Mouse (Mus musculus) CH12.LX (cell line): Measurements from ENCODE around the gene Pnpla6. TPM values are rescaled to one million over a fixed set of nuclear protein-coding genes. Genes with fewer than 3 reads are reported as not detected.
A peak's percentile ranks its signal among the peaks of the same experiment; 100 is the strongest.

Source experiments
- DNase-seq: peaks from one replicate; pipeline ENCODE4 v3.0.0-alpha.2; 2013; ENCODE audit errors: extremely low read depth
- H3K27ac ChIP-seq: 2 replicates; pipeline ENCODE4 v1.5.1; 2012; ENCODE audit warnings: low read depth, mild to moderate bottlenecking, control low read depth, moderate library complexity; ENCODE audit not compliant: insufficient read depth
- H3K27me3 ChIP-seq: replicated peaks from 2 replicates; pipeline ENCODE3; 2012; ENCODE audit warnings: inconsistent platforms
- H3K36me3 ChIP-seq, 2 experiments: replicated peaks in 1 of 2; 2 replicates each; pipeline versions ENCODE3 to v1.6.1; 2012; ENCODE audit warnings: inconsistent platforms in 1 of 2, low read length in 1 of 2, mild to moderate bottlenecking in 1 of 2, mixed read lengths in 1 of 2, moderate library complexity in 1 of 2; ENCODE audit not compliant: control insufficient read depth in 1 of 2, insufficient read depth in 1 of 2
- H3K4me1 ChIP-seq, 2 experiments: 2 replicates each; pipeline ENCODE4 v1.6.1; 2012; ENCODE audit warnings: inconsistent platforms in 1 of 2, moderate library complexity in 1 of 2; ENCODE audit not compliant: insufficient read depth in 2 of 2, control insufficient read depth in 1 of 2
- H3K4me2 ChIP-seq: 2 replicates; pipeline ENCODE4 v1.6.1; 2012; ENCODE audit warnings: low read depth, mild to moderate bottlenecking, control low read depth; ENCODE audit not compliant: poor library complexity, insufficient read depth, severe bottlenecking
- H3K4me3 ChIP-seq, 3 experiments: fragments of 150-350 bp in 1 of 3; sonication (generic) in 1 of 3; replicated peaks in 1 of 3; 2 replicates each; pipeline versions ENCODE3 to v1.5.1; 2011 to 2012; ENCODE audit warnings: low read depth in 2 of 3, low read length in 2 of 3, mild to moderate bottlenecking in 2 of 3, moderate library complexity in 2 of 3, control low read depth in 1 of 3, improper control_type of control experiment in 1 of 3, inconsistent platforms in 1 of 3, mixed read lengths in 1 of 3; ENCODE audit not compliant: poor library complexity in 1 of 3
- H3K79me2 ChIP-seq: replicated peaks from 2 replicates; pipeline ENCODE4 v1.6.1; 2012; ENCODE audit warnings: mild to moderate bottlenecking, moderate library complexity; ENCODE audit not compliant: control insufficient read depth, poor library complexity, insufficient read depth, severe bottlenecking; ENCODE audit errors: extremely low read depth
- H3K9ac ChIP-seq: 2 replicates; pipeline ENCODE4 v1.6.1; 2012; ENCODE audit warnings: low read depth, mild to moderate bottlenecking, control low read depth, moderate library complexity; ENCODE audit not compliant: insufficient read depth
- H3K9me3 ChIP-seq: replicated peaks from 2 replicates; pipeline ENCODE3; 2012; ENCODE audit warnings: low read length, inconsistent platforms, mixed read lengths
- BHLHE40 ChIP-seq: IDR thresholded peaks from 2 replicates; pipeline ENCODE4 v1.6.1; 2011; ENCODE audit warnings: mild to moderate bottlenecking, low read depth, low read length, improper control_type of control experiment
- CHD2 ChIP-seq: IDR thresholded peaks from 2 replicates; pipeline ENCODE4 v1.6.1; 2011; ENCODE audit warnings: low read length, improper control_type of control experiment
- CTCF ChIP-seq, 2 experiments: IDR thresholded peaks in 1 of 2; conservative IDR thresholded peaks in 1 of 2; 2 replicates each; pipeline ENCODE4 v1.5.1; 2011 to 2012; ENCODE audit warnings: low read depth in 2 of 2, low read length in 2 of 2, improper control_type of control experiment in 1 of 2, inconsistent platforms in 1 of 2, mild to moderate bottlenecking in 1 of 2, moderate library complexity in 1 of 2
- E2F4 ChIP-seq: IDR thresholded peaks from 2 replicates; pipeline ENCODE4 v1.6.1; 2011; ENCODE audit warnings: low read depth, low read length, improper control_type of control experiment; ENCODE audit not compliant: insufficient replicate concordance
- ETS1 ChIP-seq: conservative IDR thresholded peaks from 2 replicates; pipeline ENCODE4 v1.6.1; 2012; ENCODE audit warnings: low read depth, mild to moderate bottlenecking, inconsistent platforms, low read length, improper control_type of control experiment, moderate library complexity
- GABPA ChIP-seq: IDR thresholded peaks from 2 replicates; pipeline ENCODE4 v1.6.1; 2012; ENCODE audit warnings: low read depth, low read length, improper control_type of control experiment, inconsistent platforms; ENCODE audit not compliant: insufficient replicate concordance
- HCFC1 ChIP-seq: IDR thresholded peaks from 2 replicates; pipeline ENCODE4 v1.6.1; 2012; ENCODE audit warnings: low read depth, mild to moderate bottlenecking, inconsistent platforms, low read length, improper control_type of control experiment
- IRF4 ChIP-seq: IDR thresholded peaks from 2 replicates; pipeline ENCODE4 v1.6.1; 2014; ENCODE audit warnings: low read depth, mild to moderate bottlenecking, inconsistent platforms, low read length, improper control_type of control experiment
- JUN ChIP-seq: IDR thresholded peaks from 2 replicates; pipeline ENCODE4 v1.6.1; 2011; ENCODE audit warnings: low read depth, mild to moderate bottlenecking, low read length, improper control_type of control experiment, moderate library complexity; ENCODE audit not compliant: insufficient read depth
- KAT2A ChIP-seq: IDR thresholded peaks from 2 replicates; pipeline ENCODE4 v1.6.1; 2012; ENCODE audit warnings: low read length, improper control_type of control experiment, inconsistent platforms; ENCODE audit not compliant: insufficient replicate concordance
- MAFK ChIP-seq: IDR thresholded peaks from 2 replicates; pipeline ENCODE4 v1.6.1; 2011; ENCODE audit warnings: low read length, improper control_type of control experiment; ENCODE audit not compliant: insufficient replicate concordance
- MAX ChIP-seq: IDR thresholded peaks from 2 replicates; pipeline ENCODE4 v1.6.1; 2011; ENCODE audit warnings: low read length, improper control_type of control experiment
- MAZ ChIP-seq: IDR thresholded peaks from 2 replicates; pipeline ENCODE4 v1.6.1; 2012; ENCODE audit warnings: low read depth, mild to moderate bottlenecking, inconsistent platforms, low read length, improper control_type of control experiment, moderate library complexity
- MXI1 ChIP-seq: IDR thresholded peaks from 2 replicates; pipeline ENCODE4 v1.6.1; 2011; ENCODE audit warnings: mild to moderate bottlenecking, low read depth, low read length, improper control_type of control experiment
- MYC ChIP-seq: IDR thresholded peaks from 2 replicates; pipeline ENCODE4 v1.6.1; 2011; ENCODE audit warnings: low read depth, mild to moderate bottlenecking, improper control_type of control experiment, low read length
- NELFE ChIP-seq: IDR thresholded peaks from 2 replicates; pipeline ENCODE4 v1.6.1; 2011; ENCODE audit warnings: low read depth, low read length, improper control_type of control experiment
- NRF1 ChIP-seq: IDR thresholded peaks from 2 replicates; pipeline ENCODE4 v1.6.1; 2014; ENCODE audit warnings: low read depth, mild to moderate bottlenecking, inconsistent platforms, low read length, improper control_type of control experiment, moderate library complexity
- PAX5 ChIP-seq: IDR thresholded peaks from 2 replicates; pipeline ENCODE4 v1.6.1; 2012; ENCODE audit warnings: low read length, inconsistent platforms, mixed read lengths
- POLR2A ChIP-seq: IDR thresholded peaks from 2 replicates; pipeline ENCODE4 v1.6.1; 2011; ENCODE audit warnings: low read depth, mild to moderate bottlenecking, improper control_type of control experiment, low read length
- POLR2AphosphoS2 ChIP-seq: IDR thresholded peaks from 2 replicates; pipeline ENCODE4 v1.6.1; 2011; ENCODE audit warnings: low read depth, low read length, improper control_type of control experiment
- RCOR1 ChIP-seq: conservative IDR thresholded peaks from 2 replicates; pipeline ENCODE4 v1.6.1; 2012; ENCODE audit warnings: low read depth, mild to moderate bottlenecking, inconsistent platforms, low read length, improper control_type of control experiment
- SIN3A ChIP-seq: IDR thresholded peaks from 2 replicates; pipeline ENCODE4 v1.6.1; 2012; ENCODE audit warnings: low read length, improper control_type of control experiment, inconsistent platforms
- SMC3 ChIP-seq: IDR thresholded peaks from 2 replicates; pipeline ENCODE4 v1.6.1; 2011; ENCODE audit warnings: low read depth, low read length, improper control_type of control experiment
- TBP ChIP-seq: conservative IDR thresholded peaks from 2 replicates; pipeline ENCODE4 v1.6.1; 2011; ENCODE audit warnings: low read depth, low read length, improper control_type of control experiment
- UBTF ChIP-seq: IDR thresholded peaks from 2 replicates; pipeline ENCODE4 v1.6.1; 2012; ENCODE audit warnings: low read depth, mild to moderate bottlenecking, inconsistent platforms, low read length, improper control_type of control experiment, moderate library complexity
- USF1 ChIP-seq: IDR thresholded peaks from 2 replicates; pipeline ENCODE4 v1.6.1; 2014; ENCODE audit warnings: low read depth, mild to moderate bottlenecking, inconsistent platforms, low read length, improper control_type of control experiment
- USF2 ChIP-seq: conservative IDR thresholded peaks from 2 replicates; pipeline ENCODE4 v1.6.1; 2011; ENCODE audit warnings: low read depth, low read length, improper control_type of control experiment
- ZC3H11A ChIP-seq: IDR thresholded peaks from 2 replicates; pipeline ENCODE4 v1.6.1; 2012; ENCODE audit warnings: low read depth, mild to moderate bottlenecking, inconsistent platforms, low read length, improper control_type of control experiment
- ZKSCAN1 ChIP-seq: IDR thresholded peaks from 2 replicates; pipeline ENCODE4 v1.6.1; 2012; ENCODE audit warnings: low read depth, inconsistent platforms, low read length, improper control_type of control experiment, borderline replicate concordance
- ZMIZ1 ChIP-seq: IDR thresholded peaks from 2 replicates; pipeline ENCODE4 v1.6.1; 2012; ENCODE audit warnings: low read depth, mild to moderate bottlenecking, inconsistent platforms, low read length, improper control_type of control experiment
- ZNF384 ChIP-seq: IDR thresholded peaks from 2 replicates; pipeline ENCODE4 v1.6.1; 2012; ENCODE audit warnings: low read depth, low read length, improper control_type of control experiment, inconsistent platforms
- dilution Hi-C: fragments of 300-500 bp; cut with MboI; formaldehyde crosslinking; loops from 2 replicates; pipeline ENCODE4 v1.14.3; 2020; ENCODE audit warnings: low sequenced_read_pairs; ENCODE audit not compliant: extremely low pct_unique_long_range_greater_than_20kb, extremely low pct_ligation_motif_present
- in situ Hi-C: fragments of 300-500 bp; cut with MboI; formaldehyde crosslinking; loops from 3 replicates; pipeline ENCODE4 v1.14.3; 2019; ENCODE audit warnings: low sequenced_read_pairs, low pct_ligation_motif_present, low pct_unique_long_range_greater_than_20kb, mixed read lengths
- polyA plus RNA-seq: library from polyadenylated mRNA; unstranded; fragments of >175 nt; gene quantifications from 2 replicates; pipeline ENCODE4 v1.2.1, GENCODE M21; 2012; ENCODE audit warnings: low read depth; ENCODE audit not compliant: insufficient read length
- total RNA-seq, 2 experiments: library from RNA; depleted of rRNA; stranded (reverse); fragments of 300-350 nt in 1 of 2; fragments of >200 nt in 1 of 2; gene quantifications; 2 replicates each; pipeline ENCODE4 v1.2.3; 2012 to 2014

The Pnpla6 gene
- total and polyA plus RNA-seq, 3 experiments, result 12.5 to 39.8 (median 29.6) TPM

- no peak for DNase-seq
- Histone ChIP-seq H3K4me1 (0 out of 4 replicates have a peak, but pooled peaks cover 0 to 3% of the 10 kb centered on the region in 2 experiments), H3K4me3 (no peak overlapping the region), H3K27me3 (no peaks in the 10 kb centered on the region), H3K36me3 (no peaks in the 10 kb centered on the region), H3K9me3 (no peaks in the 10 kb centered on the region), H3K4me2 (no peak overlapping the region), H3K9ac (no peak overlapping the region), H3K27ac (no peak overlapping the region), H3K79me2 (no peaks in the 10 kb centered on the region)
- TF ChIP-seq UBTF (no peak), MXI1 (no peak), IRF4 (no peak), KAT2A (no peak), NRF1 (no peak), MAX (no peak), CHD2 (no peak), USF1 (no peak), SIN3A (no peak), ZC3H11A (no peak), POLR2AphosphoS2 (no peak), POLR2A (no peak), HCFC1 (no peak), GABPA (no peak), MAZ (no peak), SMC3 (no peak), BHLHE40 (no peak), ETS1 (no peak), RCOR1 (no peak)
- dilution Hi-C loops (no loop called here), in situ Hi-C loops (no loop called here)
Observed at GRCm38 (mm10) chr8:3480221-3480785, 34.9 kb upstream of the Pnpla6 start.

- no peaks in the 10 kb centered on the region for H3K36me3 ChIP-seq
- no peaks in the 10 kb centered on the region for H3K9me3 ChIP-seq
- peak overlapping the region; percentile 7; the same call in 1 of the 2 replicates for H3K4me2 ChIP-seq
- H3K4me3 ChIP-seq, result no peak overlapping the region
- DNase-seq, result peak; percentile 25
- H3K79me2 ChIP-seq, result no peaks in the 10 kb centered on the region
- H3K27me3 ChIP-seq, result no peaks in the 10 kb centered on the region
- dilution Hi-C loops, result no loop called here
- peaks cover 0 to 5% of the 10 kb centered on the region in 2 experiments; a peak in 1 of 4 replicates for H3K4me1 ChIP-seq
- in situ Hi-C loops, result no loop called here
- H3K27ac ChIP-seq, result no peak overlapping the region
- no peak overlapping the region for H3K9ac ChIP-seq
- TF ChIP-seq NRF1 (peak; percentile 43; the same call in 1 of the 2 replicates), ZKSCAN1 (no peak), MYC (no peak), ZNF384 (no peak), BHLHE40 (peak; percentile 67), MXI1 (no peak), POLR2A (no peak), CHD2 (no peak), MAX (peak; percentile 66), ETS1 (no peak), SIN3A (peak; percentile 74; the same call in 1 of the 2 replicates), PAX5 (no peak), ZMIZ1 (no peak), E2F4 (no peak), IRF4 (no peak), UBTF (no peak), TBP (no peak), CTCF (conservative IDR thresholded peaks at IDR 0.05 in 1 of 2, IDR thresholded peaks at IDR 0.05 in 1 of 2; ENCODE audit: low read depth in 2 of 2, low read length in 2 of 2) (no peak), USF2 (no peak), JUN (no peak), MAFK (no peak), POLR2AphosphoS2 (no peak), NELFE (no peak)
Observed at GRCm38 (mm10) chr8:3481605-3482004, 33.6 kb upstream of the Pnpla6 start.
